Mouse (Mus musculus): ENCODE measurements at regions not wholly inside any gene's neighbourhood (a gene's known extent, or its start where the extent isn't known, plus 50 kb on each side); places are given as distances from the start of the nearest gene placed in this dataset.

DNA sequence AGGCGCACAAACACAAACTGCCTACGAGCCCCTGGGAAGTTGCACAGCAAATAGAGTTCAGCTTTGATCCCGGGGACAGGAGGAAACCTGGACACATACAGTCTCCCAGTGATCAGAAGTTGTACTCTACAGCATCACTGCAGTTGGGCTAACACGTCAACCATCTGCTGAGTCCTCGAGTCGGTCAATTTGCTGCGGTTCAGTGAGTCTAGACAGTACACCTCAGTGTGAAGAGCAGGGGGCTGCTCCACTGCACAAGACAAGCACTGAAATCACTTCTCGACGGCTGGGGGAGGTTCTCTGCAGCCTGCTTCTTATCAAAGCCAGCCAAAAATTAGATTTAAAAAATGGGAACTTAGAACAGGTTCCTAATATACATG, 78.4 kb upstream of the Aco1 start:
- no peak overlapping the region for H3K4me3 ChIP-seq (ENCODE audit: low read depth, low read length)
- no peaks in the 10 kb centered on the region for H3K4me1 ChIP-seq (ENCODE audit: insufficient read depth, low read depth, low read length)
- H3K9me3 ChIP-seq (replicated peaks), result no peaks in the 10 kb centered on the region
- no peaks in the 10 kb centered on the region for H3K36me3 ChIP-seq (replicated peaks)
- TF ChIP-seq GATA2 (IDR thresholded peaks at IDR 0.05; ENCODE audit: borderline replicate concordance, low read depth, low read length) (no peak), TAL1 (conservative IDR thresholded peaks at IDR 0.05; ENCODE audit: low read depth, low read length) (no peak), CTCF (IDR thresholded peaks at IDR 0.05; ENCODE audit: low read depth, low read length) (no peak), GATA1 (IDR thresholded peaks at IDR 0.05; ENCODE audit: borderline replicate concordance, low read length) (no peak), POLR2AphosphoS5 (IDR thresholded peaks at IDR 0.05; ENCODE audit: insufficient replicate concordance, low read depth, low read length) (no peak)
- DNase-seq (ENCODE audit: low spot score) (no peak), ATAC-seq (ENCODE audit: extremely low read depth, insufficient number of reproducible peaks, low FRiP score, poor library complexity, severe bottlenecking) (no peak)
- no peaks in the 10 kb centered on the region for H3K27me3 ChIP-seq (ENCODE audit: insufficient read depth, low read length)

DNA sequence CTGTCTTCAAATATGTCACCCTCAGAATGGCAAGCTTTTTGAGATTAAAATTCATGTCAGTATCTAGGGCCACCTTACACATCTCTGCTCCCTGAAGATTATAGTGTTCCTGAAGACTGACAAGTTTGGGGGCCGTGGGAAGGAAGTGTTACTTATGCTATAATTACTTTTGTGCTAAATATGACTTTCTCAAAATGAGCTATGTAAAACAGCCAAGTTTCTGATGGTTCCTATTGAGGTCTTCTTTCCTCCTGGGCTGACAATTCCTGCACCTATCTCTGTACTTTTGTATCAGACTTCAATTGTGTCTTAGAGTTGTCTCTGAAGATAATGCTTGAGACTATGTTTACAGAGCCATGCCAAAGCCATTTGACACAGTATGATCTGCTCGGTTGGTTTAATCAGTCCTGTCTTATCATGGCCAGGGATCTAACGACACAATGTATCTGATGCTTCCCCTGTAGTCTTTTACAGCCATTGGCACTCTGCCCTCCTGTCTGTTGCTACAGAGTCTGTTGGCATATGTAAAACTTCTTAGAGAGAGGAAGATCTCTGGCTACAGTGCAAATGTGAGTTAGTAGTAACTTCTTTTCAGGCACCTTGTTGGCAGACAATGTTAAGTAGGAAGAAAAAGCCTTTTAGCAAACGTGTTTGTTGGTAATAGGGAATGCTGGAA, 71.8 kb upstream of the Aco1 start:
- no peak for TF ChIP-seq GATA2 (IDR thresholded peaks at IDR 0.05; ENCODE audit: borderline replicate concordance, low read depth, low read length)
- TF ChIP-seq GATA1 (IDR thresholded peaks at IDR 0.05; ENCODE audit: borderline replicate concordance, low read length), result no peak
- no peak for TF ChIP-seq TAL1 (conservative IDR thresholded peaks at IDR 0.05; ENCODE audit: low read depth, low read length)
- TF ChIP-seq CTCF (IDR thresholded peaks at IDR 0.05; ENCODE audit: low read depth, low read length), result no peak

DNA sequence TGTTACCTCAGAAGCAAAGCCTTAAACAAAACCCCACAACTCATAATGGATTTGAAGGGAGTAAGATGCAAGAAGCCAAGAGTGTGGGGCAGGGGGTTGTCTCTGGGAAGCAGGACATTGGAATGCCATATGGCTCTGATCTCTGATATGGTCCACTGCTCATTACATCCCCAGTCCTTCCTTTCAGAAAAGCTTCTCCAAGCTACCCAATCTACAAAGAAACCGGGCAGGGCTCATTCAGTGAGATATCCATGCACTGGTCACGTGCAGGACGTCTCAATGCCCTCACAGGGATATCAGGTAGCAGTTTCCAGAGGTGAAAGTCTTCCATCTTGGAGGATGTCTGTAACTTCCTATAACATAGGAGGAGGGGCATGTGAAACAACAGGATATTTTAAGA, 61.8 kb upstream of the Aco1 start:
- no peaks in the 10 kb centered on the region for H3K9me3 ChIP-seq (replicated peaks)
- no peak overlapping the region for H3K4me3 ChIP-seq (ENCODE audit: low read depth, low read length)
- TF ChIP-seq POLR2AphosphoS5 (IDR thresholded peaks at IDR 0.05; ENCODE audit: insufficient replicate concordance, low read depth, low read length), result no peak
- no peak for TF ChIP-seq TAL1 (conservative IDR thresholded peaks at IDR 0.05; ENCODE audit: low read depth, low read length)
- TF ChIP-seq CTCF (IDR thresholded peaks at IDR 0.05; ENCODE audit: low read depth, low read length), result no peak
- TF ChIP-seq GATA1 (IDR thresholded peaks at IDR 0.05; ENCODE audit: borderline replicate concordance, low read length), result no peak
- TF ChIP-seq GATA2 (IDR thresholded peaks at IDR 0.05; ENCODE audit: borderline replicate concordance, low read depth, low read length), result no peak
- no peak for ATAC-seq (ENCODE audit: extremely low read depth, insufficient number of reproducible peaks, low FRiP score, poor library complexity, severe bottlenecking)
- no peaks in the 10 kb centered on the region for H3K27me3 ChIP-seq (ENCODE audit: insufficient read depth, low read length)
- no peaks in the 10 kb centered on the region for H3K36me3 ChIP-seq (replicated peaks)
- no peak for DNase-seq (ENCODE audit: low spot score)
- no peaks in the 10 kb centered on the region for H3K4me1 ChIP-seq (ENCODE audit: insufficient read depth, low read depth, low read length)

More for the DNA sequence above, 71.8 kb upstream of the Aco1 start:
- no peak for DNase-seq (ENCODE audit: low spot score)
- no peak overlapping the region for H3K4me3 ChIP-seq (ENCODE audit: low read depth, low read length)
- no peaks in the 10 kb centered on the region for H3K9me3 ChIP-seq (replicated peaks)
- ATAC-seq (ENCODE audit: extremely low read depth, insufficient number of reproducible peaks, low FRiP score, poor library complexity, severe bottlenecking), result no peak
- no peaks in the 10 kb centered on the region for H3K4me1 ChIP-seq (ENCODE audit: insufficient read depth, low read depth, low read length)
- no peaks in the 10 kb centered on the region for H3K36me3 ChIP-seq (replicated peaks)
- no peaks in the 10 kb centered on the region; the same call in 1 of the 2 replicates for H3K27me3 ChIP-seq (ENCODE audit: insufficient read depth, low read length)

GRCm38 (mm10) chr4:40090295-40090694, 52.6 kb upstream of the Aco1 start:
- Histone ChIP-seq H3K4me1 (ENCODE audit: insufficient read depth, low read depth, low read length) (no peaks in the 10 kb centered on the region), H3K4me3 (ENCODE audit: low read depth, low read length) (no peak overlapping the region), H3K9me3 (replicated peaks) (no peaks in the 10 kb centered on the region), H3K36me3 (replicated peaks) (no peaks in the 10 kb centered on the region), H3K27me3 (ENCODE audit: insufficient read depth, low read length) (no peaks in the 10 kb centered on the region)
- no peak for DNase-seq (ENCODE audit: low spot score)
- TF ChIP-seq CTCF (IDR thresholded peaks at IDR 0.05; ENCODE audit: low read depth, low read length) (no peak), GATA2 (IDR thresholded peaks at IDR 0.05; ENCODE audit: borderline replicate concordance, low read depth, low read length) (no peak), POLR2AphosphoS5 (IDR thresholded peaks at IDR 0.05; ENCODE audit: insufficient replicate concordance, low read depth, low read length) (no peak), GATA1 (IDR thresholded peaks at IDR 0.05; ENCODE audit: borderline replicate concordance, low read length) (no peak), TAL1 (conservative IDR thresholded peaks at IDR 0.05; ENCODE audit: low read depth, low read length) (no peak)
- ATAC-seq (ENCODE audit: extremely low read depth, insufficient number of reproducible peaks, low FRiP score, poor library complexity, severe bottlenecking), result no peak

Measured in G1E (cell line).